Mouse (Mus musculus) neural tube, embryonic 14.5 days (tissue): Measurements from ENCODE around the gene Dst. TPM values are rescaled to one million over a fixed set of nuclear protein-coding genes. Genes with fewer than 3 reads are reported as not detected.
A peak's percentile ranks its signal among the peaks of the same experiment; 100 is the strongest.

Experiments used
- ATAC-seq: fragments of 200-750 bp; cut with Nextera tagmentation; 2 replicates; pipeline ENCODE4 v1.8.0; 2017; ENCODE audit warnings: low read depth, mild to moderate bottlenecking, moderate TSS enrichment, moderate library complexity
- H3K27ac ChIP-seq: fragments of 300-500 bp; sonication (generic); 2 replicates; pipeline ENCODE4 v1.5.1; 2014; ENCODE audit warnings: low read depth, mild to moderate bottlenecking, control low read depth, low read length, moderate library complexity, mixed read lengths
- H3K27me3 ChIP-seq: fragments of 300-500 bp; sonication (generic); 2 replicates; pipeline ENCODE4 v1.6.1; 2014; ENCODE audit warnings: low read length; ENCODE audit not compliant: control insufficient read depth, insufficient read depth
- H3K36me3 ChIP-seq: fragments of 300-500 bp; sonication (generic); 2 replicates; pipeline ENCODE4 v1.6.1; 2014; ENCODE audit warnings: low read length, mixed read lengths; ENCODE audit not compliant: control insufficient read depth, insufficient read depth
- H3K4me1 ChIP-seq: fragments of 300-500 bp; sonication (generic); 2 replicates; pipeline ENCODE4 v1.6.1; 2014; ENCODE audit warnings: low read length; ENCODE audit not compliant: control insufficient read depth, insufficient read depth
- H3K4me2 ChIP-seq: fragments of 300-500 bp; sonication (generic); 2 replicates; pipeline ENCODE4 v1.6.1; 2014; ENCODE audit warnings: mild to moderate bottlenecking, low read depth, low read length, control low read depth
- H3K4me3 ChIP-seq: fragments of 300-500 bp; sonication (generic); 2 replicates; pipeline ENCODE4 v1.5.1; 2014; ENCODE audit warnings: low read depth, low read length, control low read depth, mixed read lengths
- H3K9ac ChIP-seq: fragments of 300-500 bp; sonication (generic); replicated peaks from 2 replicates; pipeline ENCODE4 v1.6.1; 2014; ENCODE audit warnings: low read depth, mild to moderate bottlenecking, control low read depth, low read length, mixed read lengths
- H3K9me3 ChIP-seq: fragments of 300-500 bp; sonication (generic); 2 replicates; pipeline ENCODE4 v1.6.1; 2016; ENCODE audit warnings: low read length; ENCODE audit not compliant: control insufficient read depth
- WGBS: fragments of 180-500 bp; shearing (Covaris S2); extraction: QIAGEN DNeasy Blood & Tissue Kit; methylation state at CpG from one replicate; pipeline ENCODE4 v1.1.7; 2014; 5-methylcytosine and 5-hydroxymethylcytosine counted together
- polyA plus RNA-seq: library from polyadenylated mRNA; unstranded; fragments of >200 nt; fragmentation: Nextera tagmentation; extraction: Ambion mirVana; gene quantifications from 2 replicates; pipeline ENCODE4 v1.2.1, GENCODE M21; 2014

Gene Dst
- polyA plus RNA-seq, 1 experiment from 2014 or later = 66.8 TPM

- no peak overlapping the region for H3K4me3 ChIP-seq
- H3K4me1 ChIP-seq = no peaks in the 10 kb centered on the region
- no peaks in the 10 kb centered on the region for H3K36me3 ChIP-seq
- no peak overlapping the region for H3K9ac ChIP-seq
- no peak for ATAC-seq
- H3K9me3 ChIP-seq = no peaks in the 10 kb centered on the region
- no peak overlapping the region for H3K4me2 ChIP-seq
- WGBS = 79% methylated on average over 6 of the region's 6 CpGs
- H3K27ac ChIP-seq = no peak overlapping the region
- no peaks in the 10 kb centered on the region for H3K27me3 ChIP-seq
These were observed 11.9 kb upstream of the Dst start for GRCm38 (mm10) chr1:33896116-33896515.

GRCm38 (mm10) chr1:33896666-33897065 is 11.4 kb upstream of the Dst start:
- Histone ChIP-seq H3K4me1 (no peaks in the 10 kb centered on the region), H3K4me3 (no peak overlapping the region), H3K9me3 (no peaks in the 10 kb centered on the region), H3K9ac (no peak overlapping the region), H3K4me2 (no peak overlapping the region), H3K36me3 (no peaks in the 10 kb centered on the region), H3K27ac (no peak overlapping the region), H3K27me3 (no peaks in the 10 kb centered on the region)
- ATAC-seq = no peak
- 82% methylated on average over 4 of the region's 4 CpGs for WGBS

- H3K27me3 ChIP-seq = no peaks in the 10 kb centered on the region
- 92% methylated on average over 11 of the region's 11 CpGs for WGBS
These were observed 10.6 kb upstream of the Dst start for GRCm38 (mm10) chr1:33897426-33897825.

GRCm38 (mm10) chr1:33898373-33898772 is 9.7 kb upstream of the Dst start:
- H3K9me3 ChIP-seq = no peaks in the 10 kb centered on the region
- no peaks in the 10 kb centered on the region for H3K4me1 ChIP-seq
- ATAC-seq = no peak
- no peaks in the 10 kb centered on the region for H3K27me3 ChIP-seq
- H3K4me3 ChIP-seq = no peak overlapping the region
- H3K36me3 ChIP-seq = no peaks in the 10 kb centered on the region
- H3K9ac ChIP-seq = no peak overlapping the region
- H3K27ac ChIP-seq = no peak overlapping the region
- H3K4me2 ChIP-seq = no peak overlapping the region
- WGBS = 94% methylated on average over 6 of the region's 6 CpGs

More at GRCm38 (mm10) chr1:33897426-33897825, 10.6 kb upstream of the Dst start:
- Histone ChIP-seq H3K9ac (no peak overlapping the region), H3K27ac (no peak overlapping the region), H3K4me3 (no peak overlapping the region), H3K36me3 (no peaks in the 10 kb centered on the region), H3K4me1 (no peaks in the 10 kb centered on the region), H3K4me2 (no peak overlapping the region), H3K9me3 (no peaks in the 10 kb centered on the region)
- ATAC-seq = no peak

- Histone ChIP-seq H3K9ac (no peak overlapping the region), H3K4me1 (no peaks in the 10 kb centered on the region), H3K4me3 (no peak overlapping the region), H3K27me3 (no peaks in the 10 kb centered on the region), H3K27ac (no peak overlapping the region), H3K9me3 (no peaks in the 10 kb centered on the region), H3K36me3 (no peaks in the 10 kb centered on the region), H3K4me2 (no peak overlapping the region)
- WGBS = 82% methylated on average over 8 of the region's 8 CpGs
- no peak for ATAC-seq
These were observed 7.8 kb upstream of the Dst start for GRCm38 (mm10) chr1:33900175-33900574.

- no peak overlapping the region for H3K27ac ChIP-seq
- H3K4me1 ChIP-seq = peaks cover 6% of the 10 kb centered on the region; the same call in 1 of the 2 replicates
- H3K9ac ChIP-seq = no peak overlapping the region
- H3K4me3 ChIP-seq = no peak overlapping the region
- no peaks in the 10 kb centered on the region for H3K9me3 ChIP-seq
- no peak overlapping the region for H3K4me2 ChIP-seq
- H3K27me3 ChIP-seq = no peaks in the 10 kb centered on the region
- no peaks in the 10 kb centered on the region for H3K36me3 ChIP-seq
- WGBS = 37% methylated on average over 9 of the region's 9 CpGs
- ATAC-seq = no peak
These were observed 4.4 kb upstream of the Dst start for GRCm38 (mm10) chr1:33903587-33903986.

- Histone ChIP-seq H3K9ac (no peak overlapping the region), H3K27ac (no peak overlapping the region), H3K27me3 (no peaks in the 10 kb centered on the region), H3K4me2 (peak overlapping the region; percentile 77), H3K9me3 (no peaks in the 10 kb centered on the region), H3K4me1 (peaks cover 14% of the 10 kb centered on the region; the same call in 1 of the 2 replicates), H3K4me3 (peak overlapping the region; percentile 61; the same call in 1 of the 2 replicates), H3K36me3 (no peaks in the 10 kb centered on the region)
- no peak for ATAC-seq
- WGBS = 33% methylated on average over 10 of the region's 10 CpGs
These were observed 1.8 kb upstream of the Dst start for GRCm38 (mm10) chr1:33906216-33906615.

- Histone ChIP-seq H3K36me3 (no peaks in the 10 kb centered on the region), H3K4me3 (peak overlapping the region; percentile 61), H3K4me2 (peak overlapping the region; percentile 77), H3K27ac (0 out of 2 replicates have a peak overlapping the region, but pooled peaks have one; percentile 39), H3K27me3 (no peaks in the 10 kb centered on the region), H3K9ac (peak overlapping the region; percentile 74), H3K9me3 (no peaks in the 10 kb centered on the region), H3K4me1 (peaks cover 14% of the 10 kb centered on the region; the same call in 1 of the 2 replicates)
- WGBS = under 1% methylated on average over 20 of the region's 20 CpGs
- ATAC-seq = peak; percentile 50
These were observed 1.1 kb upstream of the Dst start for GRCm38 (mm10) chr1:33906927-33907326.

- under 1% methylated on average over 72 of the region's 110 CpGs for WGBS
- ATAC-seq = peak; percentile 87
- Histone ChIP-seq H3K27me3 (no peaks in the 10 kb centered on the region), H3K9ac (peak within 1 kb of the TSS; percentile 74), H3K4me2 (peak within 1 kb of the TSS; percentile 77), H3K36me3 (no peaks in the 10 kb centered on the region), H3K27ac (peak within 1 kb of the TSS; percentile 85), H3K9me3 (no peaks in the 10 kb centered on the region), H3K4me1 (peaks cover 14% of the 10 kb centered on the region; the same call in 1 of the 2 replicates), H3K4me3 (peak within 1 kb of the TSS; percentile 61)
These were observed 419 bp upstream of the Dst start, which contains the start of gene Bend6 for GRCm38 (mm10) chr1:33907421-33908190. Bend6 (minus strand) TSS chr1:33907816.
